Mouse (Mus musculus) stomach, embryonic 16.5 days (tissue): ENCODE measurements at regions not wholly inside any gene's neighbourhood (a gene's known extent, or its start where the extent isn't known, plus 50 kb on each side); places are given as distances from the start of the nearest gene placed in this dataset.
A peak's percentile ranks its signal among the peaks of the same experiment; 100 is the strongest.

Source experiments
- ATAC-seq: fragments of 200-750 bp; cut with Nextera tagmentation; 2 replicates; pipeline ENCODE4 v1.8.0; 2017; ENCODE audit warnings: moderate number of reproducible peaks, moderate TSS enrichment; ENCODE audit not compliant: insufficient read depth, low FRiP score
- H3K27ac ChIP-seq: fragments of 300-500 bp; sonication (generic); 2 replicates; pipeline ENCODE4 v1.5.1; 2014; ENCODE audit warnings: low read length
- H3K27me3 ChIP-seq: fragments of 300-500 bp; sonication (generic); 2 replicates; pipeline ENCODE4 v1.6.1; 2014; ENCODE audit warnings: low read length, control low read depth, mixed read lengths; ENCODE audit not compliant: control insufficient read depth, insufficient read depth
- H3K36me3 ChIP-seq: fragments of 300-500 bp; sonication (generic); 2 replicates; pipeline ENCODE4 v1.6.1; 2014; ENCODE audit warnings: low read length; ENCODE audit not compliant: control insufficient read depth, insufficient read depth
- H3K4me1 ChIP-seq: fragments of 300-500 bp; sonication (generic); 2 replicates; pipeline ENCODE4 v1.6.1; 2014; ENCODE audit warnings: low read length, control low read depth, mixed read lengths; ENCODE audit not compliant: control insufficient read depth, insufficient read depth
- H3K4me2 ChIP-seq: fragments of 300-500 bp; sonication (generic); 2 replicates; pipeline ENCODE4 v1.6.1; 2014; ENCODE audit warnings: low read depth, low read length, mixed read lengths
- H3K4me3 ChIP-seq: fragments of 300-500 bp; sonication (generic); replicated peaks from 2 replicates; pipeline ENCODE4 v1.5.1; 2014; ENCODE audit warnings: mild to moderate bottlenecking, low read length
- H3K9ac ChIP-seq: fragments of 300-500 bp; sonication (generic); 2 replicates; pipeline ENCODE4 v1.6.1; 2014; ENCODE audit warnings: low read length
- H3K9me3 ChIP-seq: fragments of 300-500 bp; sonication (generic); replicated peaks from 2 replicates; pipeline ENCODE4 v1.6.1; 2016; ENCODE audit warnings: low read length, control low read depth; ENCODE audit not compliant: control insufficient read depth
- WGBS: fragments of 180-500 bp; shearing (Covaris S2); extraction: QIAGEN DNeasy Blood & Tissue Kit; methylation state at CpG from one replicate; pipeline ENCODE4 v1.1.7; 2014; 5-methylcytosine and 5-hydroxymethylcytosine counted together

- Histone ChIP-seq H3K9me3 (no peaks in the 10 kb centered on the region), H3K4me1 (no peaks in the 10 kb centered on the region), H3K27ac (no peak overlapping the region), H3K4me3 (no peak overlapping the region), H3K4me2 (no peak overlapping the region), H3K27me3 (no peaks in the 10 kb centered on the region), H3K9ac (no peak overlapping the region), H3K36me3 (no peaks in the 10 kb centered on the region)
- WGBS = 86% methylated on average over 3 of the region's 3 CpGs
- ATAC-seq = no peak
Measured at GRCm38 (mm10) chr6:120614526-120614925, 51.6 kb upstream of the Cecr2 start.

GRCm38 (mm10) chr6:120612346-120612745 lies 53.8 kb upstream of the Cecr2 start:
- Histone ChIP-seq H3K27ac (no peak overlapping the region), H3K9me3 (no peaks in the 10 kb centered on the region), H3K27me3 (no peaks in the 10 kb centered on the region), H3K9ac (no peak overlapping the region), H3K4me2 (no peak overlapping the region), H3K36me3 (no peaks in the 10 kb centered on the region), H3K4me1 (no peaks in the 10 kb centered on the region), H3K4me3 (no peak overlapping the region)
- ATAC-seq = no peak
- 50% methylated on average over 7 of the region's 7 CpGs for WGBS

GRCm38 (mm10) chr6:120609858-120610257 lies 56.3 kb upstream of the Cecr2 start:
- Histone ChIP-seq H3K27me3 (no peaks in the 10 kb centered on the region), H3K27ac (no peak overlapping the region), H3K9me3 (no peaks in the 10 kb centered on the region), H3K4me2 (no peak overlapping the region), H3K4me3 (no peak overlapping the region), H3K36me3 (no peaks in the 10 kb centered on the region), H3K4me1 (no peaks in the 10 kb centered on the region), H3K9ac (no peak overlapping the region)
- no peak for ATAC-seq
- WGBS = 80% methylated on average over 4 of the region's 4 CpGs

GRCm38 (mm10) chr6:120605471-120605870 lies 60.7 kb upstream of the Cecr2 start:
- peaks cover 3% of the 10 kb centered on the region; the same call in 1 of the 2 replicates for H3K9me3 ChIP-seq
- 65% methylated on average over 2 of the region's 2 CpGs for WGBS
- H3K27me3 ChIP-seq = no peaks in the 10 kb centered on the region
- peak; percentile 73; the same call in 1 of the 2 replicates for ATAC-seq
- no peak overlapping the region for H3K9ac ChIP-seq
- H3K4me2 ChIP-seq = no peak overlapping the region
- H3K27ac ChIP-seq = no peak overlapping the region
- H3K36me3 ChIP-seq = no peaks in the 10 kb centered on the region
- no peak overlapping the region for H3K4me3 ChIP-seq
- H3K4me1 ChIP-seq = no peaks in the 10 kb centered on the region

GRCm38 (mm10) chr6:120604020-120604958 lies 61.9 kb upstream of the Cecr2 start:
- 0 out of 2 replicates have a peak, but pooled peaks have one; percentile 25 for ATAC-seq

GRCm38 (mm10) chr6:120603454-120603853 lies 62.7 kb upstream of the Cecr2 start:
- H3K27me3 ChIP-seq = no peaks in the 10 kb centered on the region
- no peaks in the 10 kb centered on the region for H3K36me3 ChIP-seq
- no peak overlapping the region for H3K27ac ChIP-seq
- WGBS = 46% methylated on average over 2 of the region's 2 CpGs
- H3K9ac ChIP-seq = no peak overlapping the region
- peaks cover 3% of the 10 kb centered on the region; the same call in 1 of the 2 replicates for H3K9me3 ChIP-seq
- no peaks in the 10 kb centered on the region for H3K4me1 ChIP-seq
- H3K4me2 ChIP-seq = no peak overlapping the region
- no peak for ATAC-seq
- no peak overlapping the region for H3K4me3 ChIP-seq

More at GRCm38 (mm10) chr6:120604020-120604958, 61.9 kb upstream of the Cecr2 start:
- Histone ChIP-seq H3K4me2 (no peak overlapping the region), H3K9ac (no peak overlapping the region), H3K27me3 (no peaks in the 10 kb centered on the region), H3K36me3 (no peaks in the 10 kb centered on the region), H3K9me3 (peaks cover 3% of the 10 kb centered on the region; the same call in 1 of the 2 replicates), H3K4me1 (no peaks in the 10 kb centered on the region), H3K27ac (no peak overlapping the region), H3K4me3 (no peak overlapping the region)
- WGBS = 47% methylated on average over 6 of the region's 6 CpGs

GRCm38 (mm10) chr6:120600376-120600775 lies 65.8 kb upstream of the Cecr2 start:
- Histone ChIP-seq H3K9ac (no peak overlapping the region), H3K4me2 (no peak overlapping the region), H3K4me1 (no peaks in the 10 kb centered on the region), H3K36me3 (no peaks in the 10 kb centered on the region), H3K9me3 (peaks cover 3% of the 10 kb centered on the region; the same call in 1 of the 2 replicates), H3K4me3 (no peak overlapping the region), H3K27me3 (no peaks in the 10 kb centered on the region), H3K27ac (no peak overlapping the region)
- 85% methylated on average over 2 of the region's 2 CpGs for WGBS
- no peak for ATAC-seq

GRCm38 (mm10) chr6:120598471-120598870 lies 67.4 kb upstream of the Hdhd5 start:
- ATAC-seq = no peak
- whole genome bisulfite sequencing = 61% methylated on average over 2 of the region's 2 CpGs
- H3K36me3 ChIP-seq = no peaks in the 10 kb centered on the region
- H3K4me3 ChIP-seq = no peak overlapping the region
- no peak overlapping the region for H3K9ac ChIP-seq
- no peaks in the 10 kb centered on the region for H3K4me1 ChIP-seq
- H3K27me3 ChIP-seq = no peaks in the 10 kb centered on the region
- H3K9me3 ChIP-seq = peaks cover 3% of the 10 kb centered on the region; the same call in 1 of the 2 replicates
- H3K27ac ChIP-seq = no peak overlapping the region
- H3K4me2 ChIP-seq = no peak overlapping the region

- Histone ChIP-seq H3K27ac (no peak overlapping the region), H3K4me2 (no peak overlapping the region), H3K4me3 (no peak overlapping the region), H3K9ac (no peak overlapping the region), H3K36me3 (no peaks in the 10 kb centered on the region), H3K4me1 (no peaks in the 10 kb centered on the region), H3K9me3 (peaks cover 3% of the 10 kb centered on the region; the same call in 1 of the 2 replicates), H3K27me3 (no peaks in the 10 kb centered on the region)
- no peak for ATAC-seq
- WGBS = 22% methylated on average over 3 of the region's 3 CpGs
Measured at GRCm38 (mm10) chr6:120597887-120598286, 66.8 kb upstream of the Hdhd5 start.
